18 mouse cellular contexts compared by ENCODE assay signal in the genomic region with DNA sequence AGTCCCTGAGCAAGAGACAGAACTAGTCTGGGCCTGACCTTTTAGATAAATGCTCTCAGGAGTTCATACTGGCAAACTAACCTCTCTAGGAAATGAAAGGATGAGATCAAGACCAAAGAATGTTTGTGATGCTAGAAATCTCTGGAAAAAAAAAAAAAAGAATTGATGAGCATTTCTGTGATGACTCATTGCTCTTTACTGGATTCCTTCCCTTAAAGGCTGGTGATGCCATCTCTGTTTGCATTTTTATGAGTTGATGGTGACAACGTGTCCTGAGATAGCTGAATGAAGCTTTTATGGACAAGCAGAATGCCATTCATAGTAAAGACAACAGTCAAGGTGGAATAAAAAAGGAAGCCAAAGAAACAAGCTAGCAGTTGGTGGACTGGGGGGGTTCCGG.
"Had no signal": no experiment of that assay in that cellular context is flagged by ENCODE, and none has a peak within 500 bp of the region (broad histone marks: within the 10 kb centered on the region; RNA-seq: fewer than 3 reads in every experiment).

No protein-coding gene starts in this region.

- H3K27me3 ChIP-seq: lung, embryonic 15.5 days; midbrain, embryonic 13.5 days; midbrain, embryonic 15.5 days; neural tube, embryonic 12.5 days had no signal

- H3K4me3 ChIP-seq: lung, embryonic 15.5 days; midbrain, embryonic 13.5 days; midbrain, embryonic 15.5 days; neural tube, embryonic 12.5 days had no signal

- H3K9me3 ChIP-seq: lung, embryonic 15.5 days; midbrain, embryonic 13.5 days; midbrain, embryonic 15.5 days; neural tube, embryonic 12.5 days had no signal

- H3K4me1 ChIP-seq: lung, embryonic 15.5 days; midbrain, embryonic 13.5 days; midbrain, embryonic 15.5 days; neural tube, embryonic 12.5 days had no signal

- H3K27ac ChIP-seq: lung, embryonic 15.5 days; midbrain, embryonic 13.5 days; midbrain, embryonic 15.5 days; neural tube, embryonic 12.5 days had no signal

- DNase-seq: liver, postnatal 0 days; lung, adult 2 months; lung, postnatal 14 days; lung, postnatal 4 days; retina, postnatal 1 day; right cerebral cortex, adult 18-20 months; right cerebral cortex, postnatal 25 days; right cerebral cortex, postnatal 4 days; spleen, adult 18-20 months; thymus, adult 18-20 months; thymus, postnatal 14 days; thymus, postnatal 36 days had no signal

- ATAC-seq: liver, postnatal 0 days; lung, postnatal 0 days; midbrain, embryonic 13.5 days; midbrain, embryonic 15.5 days had no signal

- H3K9ac ChIP-seq: liver, postnatal 0 days; lung, embryonic 15.5 days; midbrain, embryonic 13.5 days; midbrain, embryonic 15.5 days; neural tube, embryonic 12.5 days had no signal

- H3K36me3 ChIP-seq: lung, embryonic 15.5 days; midbrain, embryonic 13.5 days; midbrain, embryonic 15.5 days; neural tube, embryonic 12.5 days had no signal

- H3K4me2 ChIP-seq: lung, embryonic 15.5 days; midbrain, embryonic 11.5 days; midbrain, embryonic 13.5 days; midbrain, embryonic 15.5 days; neural tube, embryonic 12.5 days had no signal
